ENCODE assay signal across 18 mouse cellular contexts in the genomic region with DNA sequence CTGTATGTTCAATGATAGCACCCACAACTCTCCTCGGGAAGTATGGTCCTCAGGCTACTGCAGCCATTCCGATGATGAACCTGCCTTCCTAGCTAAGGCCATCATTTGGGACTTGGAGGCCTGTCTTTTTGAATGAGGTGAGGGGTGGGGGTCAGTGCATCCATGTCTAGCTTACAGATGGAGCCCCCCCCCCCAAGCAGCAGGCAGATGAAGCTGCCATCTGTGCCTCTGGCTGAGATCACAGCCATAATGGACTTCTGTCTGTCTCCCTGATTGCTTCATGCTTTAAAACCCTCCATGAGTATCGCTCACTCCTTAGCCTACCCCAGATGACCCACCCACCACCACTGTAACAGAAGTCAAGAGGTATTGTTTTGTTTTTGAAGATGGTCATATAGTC. TPM values are rescaled to one million over a fixed set of nuclear protein-coding genes. Genes with fewer than 3 reads are reported as not detected.
"Had no signal": no experiment of that assay in that cellular context is flagged by ENCODE, and none has a peak within 500 bp of the region (broad histone marks: within the 10 kb centered on the region; RNA-seq: fewer than 3 reads in every experiment).

No protein-coding gene starts in this region.

- DNase-seq: heart, postnatal 10 days; heart, postnatal 14 days; heart, postnatal 36 days; heart, postnatal 4 days; kidney, adult 11 months; kidney, adult 18-20 months; kidney, adult 2 months; kidney, adult 8-10 months; kidney, adult 9 months; kidney, postnatal 10 days; kidney, postnatal 14 days; kidney, postnatal 25 days; kidney, postnatal 36 days; kidney, postnatal 4 days; layer of hippocampus, adult 9-11 months; layer of hippocampus, postnatal 36 days had no signal

RNA-seq across cellular contexts. Expression of gene Xkr7, which starts 12.3 kb away (rescaled TPM):
- total RNA-seq: heart, postnatal 10 days; heart, postnatal 14 days; heart, postnatal 25 days; heart, postnatal 36 days; heart, postnatal 4 days; hematopoietic stem cell, adult 5-6 weeks had no signal

RNA-seq across cellular contexts. Expression of gene Ttll9, which starts 57.1 kb away (rescaled TPM):
- total RNA-seq: heart, postnatal 10 days; heart, postnatal 14 days; heart, postnatal 25 days; heart, postnatal 36 days; heart, postnatal 4 days; hematopoietic stem cell, adult 5-6 weeks had no signal
